Mouse (Mus musculus) testis, adult 2 months (tissue): ENCODE results near the gene Thbs1.

Experiments
- CTCF ChIP-seq: fragments of 200-500 bp; IDR thresholded peaks from 2 replicates; pipeline ENCODE4 v1.5.1; 2012; ENCODE audit warnings: low read depth, mild to moderate bottlenecking, inconsistent platforms, low read length, moderate library complexity; ENCODE audit not compliant: control insufficient read depth, insufficient read depth, insufficient replicate concordance
- POLR2A ChIP-seq: fragments of 200-500 bp; IDR thresholded peaks from 2 replicates; pipeline ENCODE4 v1.6.1; 2012; ENCODE audit warnings: low read depth, mild to moderate bottlenecking, inconsistent platforms, low read length, moderate library complexity; ENCODE audit not compliant: control insufficient read depth

GRCm38 (mm10) chr2:118072811-118073372 is 38.8 kb upstream of the Thbs1 start:
- no peak for TF ChIP-seq POLR2A
- TF ChIP-seq CTCF, result no peak
